Mouse (Mus musculus): Measurements from ENCODE around the gene Cntfr. TPM values are rescaled to one million over a fixed set of nuclear protein-coding genes. Genes with fewer than 3 reads are reported as not detected.

Cntfr gene
- total RNA-seq, 2 experiments from 2014 or later = 14.4 to 47.1 TPM

DNA sequence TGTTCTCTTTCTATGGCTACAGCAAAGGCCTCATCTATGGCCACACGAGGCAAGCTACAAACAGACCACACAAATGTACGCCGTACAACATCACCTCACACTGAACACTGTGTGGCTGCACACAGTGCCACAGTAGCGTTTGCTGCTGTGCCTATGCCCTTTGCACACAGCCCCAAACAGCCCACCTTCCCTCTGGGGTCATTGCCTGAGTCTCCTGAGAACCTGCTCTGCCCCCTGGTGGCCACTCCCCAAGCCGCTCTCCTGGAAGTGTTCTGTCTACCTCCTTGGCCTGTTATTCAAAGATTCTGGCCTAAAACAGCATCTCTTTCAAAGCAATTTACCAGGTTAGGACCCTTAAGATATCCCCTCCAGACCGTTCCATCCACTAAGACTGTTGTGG, 43.6 kb downstream of the Cntfr start:
- DNase-seq (ENCODE audit: low spot score) = peak; percentile 71

DNA sequence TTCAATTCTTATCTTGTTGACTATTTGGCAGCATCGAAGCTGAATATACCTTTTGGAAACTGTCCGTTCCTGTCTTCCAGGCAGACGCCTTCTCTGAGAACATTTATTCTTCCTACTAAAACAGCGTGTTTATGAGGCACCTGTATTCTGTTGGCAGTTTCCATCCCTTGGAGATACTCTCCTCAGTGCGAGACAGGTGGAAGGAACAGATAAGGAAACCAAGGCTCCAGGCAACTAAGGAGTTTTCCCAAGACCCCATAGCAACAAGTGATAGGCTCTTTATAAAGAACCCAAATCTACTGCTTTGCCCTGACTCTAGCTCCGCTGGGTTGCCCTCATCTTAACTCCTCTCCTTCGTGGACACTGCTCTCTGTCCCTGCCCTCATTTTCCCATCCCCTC, 48.3 kb downstream of the Cntfr start:
- no peak for DNase-seq (ENCODE audit: low spot score)

- no peak for DNase-seq (ENCODE audit: low spot score)
Measured at GRCm38 (mm10) chr4:41648157-41648556, 48.7 kb downstream of the Cntfr start.

GRCm38 (mm10) chr4:41645488-41645887, 51.4 kb downstream of the Cntfr start:
- no peak for DNase-seq (ENCODE audit: low spot score)

GRCm38 (mm10) chr4:41641199-41641822, 55.6 kb downstream of the Cntfr start:
- no peak for DNase-seq (ENCODE audit: low spot score)

- peak; percentile 95 for DNase-seq (ENCODE audit: low spot score)
Measured at GRCm38 (mm10) chr4:41639913-41640507, 56.9 kb downstream of the Cntfr start, which contains the start of gene Enho. Enho (minus strand) TSS chr4:41640324.

GRCm38 (mm10) chr4:41639214-41639841, 57.6 kb downstream of the Cntfr start:
- DNase-seq (ENCODE audit: low spot score) = no peak

- DNase-seq (ENCODE audit: low spot score) = no peak
Measured at GRCm38 (mm10) chr4:41638828-41639213, 58.1 kb downstream of the Cntfr start.

- no peak for DNase-seq (ENCODE audit: low spot score)
Measured at GRCm38 (mm10) chr4:41638186-41638731, 58.6 kb downstream of the Cntfr start.

DNA sequence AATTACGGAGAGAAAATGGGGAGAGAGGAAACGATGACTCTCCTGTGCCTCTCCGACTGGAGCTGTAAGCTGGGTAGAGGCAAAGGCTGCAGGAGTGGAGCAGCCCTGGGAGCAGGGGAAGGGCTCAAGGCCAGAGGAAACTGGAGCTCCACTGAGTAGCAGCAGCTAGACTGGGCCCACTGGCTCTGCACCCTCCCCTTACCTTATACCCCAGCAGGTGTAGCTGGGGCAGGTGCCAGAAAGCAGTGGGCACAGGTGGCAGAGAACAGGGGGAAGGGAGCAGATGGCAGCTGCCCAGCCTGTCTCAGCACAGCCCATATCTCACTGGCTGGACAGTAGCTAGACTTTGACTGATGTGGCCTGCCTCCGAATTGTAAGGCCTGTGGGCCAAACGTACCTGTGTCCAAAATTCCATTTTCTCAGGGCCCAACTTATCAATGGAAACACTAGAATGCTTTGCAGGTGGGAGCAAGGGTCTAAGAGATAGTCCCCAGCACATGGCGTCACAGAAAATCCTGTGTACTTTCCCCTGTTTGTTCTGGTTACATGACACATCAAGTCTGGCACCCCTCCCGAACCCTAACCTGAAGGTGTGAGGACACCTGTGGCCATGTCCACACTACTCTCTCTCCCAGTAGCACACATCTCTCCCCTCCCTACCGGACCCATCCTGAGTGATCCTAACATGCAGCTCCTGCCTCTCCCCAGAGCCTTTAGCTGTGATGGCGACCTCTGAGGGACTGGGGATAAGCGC, 59.8 kb downstream of the Cntfr start:
- DNase-seq (ENCODE audit: low spot score) = no peak

- no peak for DNase-seq (ENCODE audit: low spot score)
Measured at GRCm38 (mm10) chr4:41636366-41636765, 60.5 kb downstream of the Cntfr start.

- DNase-seq (ENCODE audit: low spot score) = no peak
Measured at GRCm38 (mm10) chr4:41635906-41636305, 61.0 kb downstream of the Cntfr start.

GRCm38 (mm10) chr4:41635224-41635623, 61.7 kb downstream of the Cntfr start:
- DNase-seq (ENCODE audit: low spot score) = no peak

GRCm38 (mm10) chr4:41634631-41635030, 62.3 kb downstream of the Cntfr start:
- no peak for DNase-seq (ENCODE audit: low spot score)

DNA sequence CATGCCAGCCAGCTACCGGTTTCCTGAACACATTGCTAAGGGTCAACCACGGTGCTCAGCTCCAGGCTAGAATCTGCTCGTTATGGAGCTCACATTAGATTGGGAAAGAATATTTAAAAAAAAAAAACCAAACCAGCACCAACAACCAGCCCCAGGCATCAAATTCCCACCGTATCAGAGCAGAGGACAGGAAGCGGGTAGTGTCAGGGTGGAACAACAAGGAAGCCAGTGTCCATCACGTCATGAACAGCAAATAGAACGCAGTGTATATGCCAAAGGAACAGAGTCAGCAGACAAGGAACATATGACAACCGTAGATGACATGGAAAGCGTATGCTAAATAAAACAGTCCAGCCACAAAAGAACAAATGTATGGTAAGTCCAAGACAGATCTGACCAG, 63.9 kb downstream of the Cntfr start:
- DNase-seq (ENCODE audit: low spot score) = no peak

DNA sequence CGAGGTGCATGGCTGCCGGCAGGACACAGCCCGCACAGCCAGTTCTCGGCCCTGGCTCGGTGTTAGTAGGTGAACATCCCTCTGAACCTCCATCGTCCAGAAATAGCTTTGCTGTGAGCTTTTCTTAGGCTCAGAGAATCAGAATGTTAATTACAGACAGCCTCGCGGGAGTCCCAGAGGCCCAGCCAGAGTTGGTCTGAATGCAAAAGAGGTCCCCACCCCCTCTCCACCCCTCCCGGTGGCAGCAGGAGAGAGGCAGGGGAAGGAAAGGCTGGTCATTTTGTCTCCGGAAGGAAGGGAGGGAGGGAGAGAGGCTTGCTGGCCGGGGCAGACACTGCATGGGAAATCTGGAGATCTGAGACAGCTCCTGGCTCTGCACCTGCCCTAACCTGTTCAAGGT, 65.5 kb downstream of the Cntfr start:
- peak; percentile 42 for DNase-seq (ENCODE audit: low spot score)

- DNase-seq (ENCODE audit: low spot score) = no peak
Measured at GRCm38 (mm10) chr4:41630196-41630595, 66.7 kb downstream of the Cntfr start.

DNA sequence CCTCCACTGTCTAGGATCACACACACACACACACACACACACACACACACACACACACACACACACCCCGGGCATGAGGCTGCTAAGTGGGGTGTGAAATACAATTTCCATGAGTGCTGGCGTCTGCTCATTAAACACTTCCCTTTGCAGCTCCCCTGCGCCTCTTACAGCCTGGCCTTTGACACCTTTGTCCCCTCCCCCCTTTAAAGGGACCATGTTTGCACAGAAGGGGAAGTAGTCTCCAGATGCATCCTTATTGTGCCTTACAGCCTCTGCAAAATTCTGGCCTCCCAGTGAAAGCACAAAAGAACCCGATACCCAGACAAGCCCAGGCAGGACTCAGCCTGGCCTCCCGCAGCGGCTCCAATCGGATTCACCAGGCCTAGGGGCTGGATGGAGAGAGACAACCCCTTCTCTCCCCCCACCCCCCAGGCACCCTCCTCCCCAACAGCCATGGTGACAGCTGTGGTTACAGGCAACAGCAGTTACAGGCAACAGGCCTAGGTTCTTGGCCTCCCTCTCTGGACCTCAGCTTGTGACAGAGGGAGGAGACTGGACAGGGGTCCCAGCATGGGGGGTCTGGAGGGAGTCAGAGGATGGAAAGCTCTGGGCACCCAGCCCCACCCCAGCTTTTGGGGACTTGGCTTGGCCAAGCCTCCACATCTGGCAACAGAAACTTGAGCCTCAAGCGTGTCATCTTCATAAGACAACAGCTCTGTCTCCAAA, 68.5 kb downstream of the Cntfr start:
- no peak for DNase-seq (ENCODE audit: low spot score)

- DNase-seq (ENCODE audit: low spot score) = no peak
Measured at GRCm38 (mm10) chr4:41622071-41622470, 74.8 kb downstream of the Cntfr start.

DNA sequence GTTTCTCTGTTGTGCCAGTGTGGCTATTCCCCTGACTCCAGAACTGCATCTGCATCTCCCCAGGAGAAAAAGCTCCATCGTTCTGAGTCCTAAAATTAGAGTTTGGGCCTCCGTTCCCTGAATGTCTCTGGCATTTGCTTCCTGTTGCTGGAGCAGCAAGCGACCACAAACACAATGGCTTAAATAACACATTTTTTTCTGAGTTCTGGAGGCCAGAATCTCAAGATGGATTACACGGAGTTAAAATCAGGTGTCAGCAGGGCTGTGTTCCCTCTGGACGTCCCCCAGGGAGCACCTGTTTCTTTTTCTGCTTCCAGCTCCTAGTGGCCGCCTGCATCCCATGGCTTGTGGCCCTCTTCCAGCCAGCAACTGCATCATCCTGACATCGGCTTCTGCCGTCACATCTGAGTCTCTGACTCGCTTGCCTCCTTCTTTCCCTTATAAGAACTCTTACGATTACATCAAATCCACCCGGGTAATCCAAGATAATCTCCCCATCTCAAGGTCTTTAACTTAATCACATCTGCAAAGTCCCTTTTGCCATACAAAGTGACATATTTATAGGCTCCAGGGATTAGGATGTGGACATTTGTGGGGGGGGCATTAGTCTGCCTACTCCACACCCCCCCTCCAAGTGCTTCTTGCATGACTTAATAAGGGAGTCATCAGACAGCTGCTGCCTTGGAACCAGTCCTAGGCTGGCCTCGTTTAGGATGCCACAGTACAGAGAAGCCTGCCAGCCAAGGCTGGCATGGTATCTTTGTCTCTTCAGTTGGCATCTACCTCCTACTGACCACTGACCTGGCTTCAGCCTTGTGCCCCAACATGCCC, 77.8 kb downstream of the Cntfr start:
- DNase-seq (ENCODE audit: low spot score) = peak; percentile 91
